Mouse (Mus musculus): ENCODE data around the gene Ube2d1. TPM values are rescaled to one million over a fixed set of nuclear protein-coding genes. Genes with fewer than 3 reads are reported as not detected.

Gene Ube2d1
- polyA plus RNA-seq, 1 experiment = 71.4 TPM

GRCm38 (mm10) chr10:71251846-71252245 lies 33.2 kb downstream of the Ube2d1 start:
- Histone ChIP-seq H3K27ac (ENCODE audit: insufficient read depth, low read length) (no peak overlapping the region), H3K9ac (ENCODE audit: low read depth, poor library complexity, severe bottlenecking) (no peak overlapping the region), H3K27me3 (ENCODE audit: control insufficient read depth, insufficient read depth, low read length, poor library complexity, severe bottlenecking) (no peaks in the 10 kb centered on the region), H3K9me3 (replicated peaks; ENCODE audit: control insufficient read depth, insufficient read depth, low read length, poor library complexity, severe bottlenecking) (no peaks in the 10 kb centered on the region), H3K4me1 (ENCODE audit: control insufficient read depth, insufficient read depth, low read length) (no peaks in the 10 kb centered on the region), H3K4me3 (ENCODE audit: low read depth, low read length) (no peak overlapping the region), H3K36me3 (ENCODE audit: control insufficient read depth, insufficient read depth, low read length, poor library complexity, severe bottlenecking) (peaks cover 8% of the 10 kb centered on the region; the same call in 1 of the 2 replicates)
- no peak for TF ChIP-seq POLR2A (IDR thresholded peaks at IDR 0.05; ENCODE audit: insufficient read depth, low read length)
- no peak for TF ChIP-seq CTCF (IDR thresholded peaks at IDR 0.05; ENCODE audit: low read depth, low read length)
- TF ChIP-seq EP300 (IDR thresholded peaks at IDR 0.05; ENCODE audit: insufficient read depth, low read depth, low read length) = no peak

GRCm38 (mm10) chr10:71251256-71251655 lies 33.8 kb downstream of the Ube2d1 start:
- Histone ChIP-seq H3K9ac (ENCODE audit: low read depth, poor library complexity, severe bottlenecking) (no peak overlapping the region), H3K27ac (ENCODE audit: insufficient read depth, low read length) (no peak overlapping the region), H3K4me3 (ENCODE audit: low read depth, low read length) (no peak overlapping the region), H3K4me1 (ENCODE audit: control insufficient read depth, insufficient read depth, low read length) (no peaks in the 10 kb centered on the region), H3K36me3 (ENCODE audit: control insufficient read depth, insufficient read depth, low read length, poor library complexity, severe bottlenecking) (peaks cover 8% of the 10 kb centered on the region; the same call in 1 of the 2 replicates), H3K9me3 (replicated peaks; ENCODE audit: control insufficient read depth, insufficient read depth, low read length, poor library complexity, severe bottlenecking) (no peaks in the 10 kb centered on the region), H3K27me3 (ENCODE audit: control insufficient read depth, insufficient read depth, low read length, poor library complexity, severe bottlenecking) (no peaks in the 10 kb centered on the region)
- TF ChIP-seq EP300 (IDR thresholded peaks at IDR 0.05; ENCODE audit: insufficient read depth, low read depth, low read length) (no peak), POLR2A (IDR thresholded peaks at IDR 0.05; ENCODE audit: insufficient read depth, low read length) (no peak), CTCF (IDR thresholded peaks at IDR 0.05; ENCODE audit: low read depth, low read length) (no peak)

GRCm38 (mm10) chr10:71250472-71250871 lies 34.6 kb downstream of the Ube2d1 start:
- TF ChIP-seq EP300 (IDR thresholded peaks at IDR 0.05; ENCODE audit: insufficient read depth, low read depth, low read length) (no peak), POLR2A (IDR thresholded peaks at IDR 0.05; ENCODE audit: insufficient read depth, low read length) (no peak), CTCF (IDR thresholded peaks at IDR 0.05; ENCODE audit: low read depth, low read length) (no peak)

GRCm38 (mm10) chr10:71249086-71249880 lies 35.8 kb downstream of the Ube2d1 start:
- TF ChIP-seq POLR2A (IDR thresholded peaks at IDR 0.05; ENCODE audit: insufficient read depth, low read length) (no peak), CTCF (IDR thresholded peaks at IDR 0.05; ENCODE audit: low read depth, low read length) (no peak), EP300 (IDR thresholded peaks at IDR 0.05; ENCODE audit: insufficient read depth, low read depth, low read length) (no peak)
- Histone ChIP-seq H3K36me3 (ENCODE audit: control insufficient read depth, insufficient read depth, low read length, poor library complexity, severe bottlenecking) (no peaks in the 10 kb centered on the region), H3K4me1 (ENCODE audit: control insufficient read depth, insufficient read depth, low read length) (no peaks in the 10 kb centered on the region), H3K9me3 (replicated peaks; ENCODE audit: control insufficient read depth, insufficient read depth, low read length, poor library complexity, severe bottlenecking) (no peaks in the 10 kb centered on the region), H3K27ac (ENCODE audit: insufficient read depth, low read length) (no peak overlapping the region), H3K4me3 (ENCODE audit: low read depth, low read length) (no peak overlapping the region), H3K9ac (ENCODE audit: low read depth, poor library complexity, severe bottlenecking) (no peak overlapping the region), H3K27me3 (ENCODE audit: control insufficient read depth, insufficient read depth, low read length, poor library complexity, severe bottlenecking) (no peaks in the 10 kb centered on the region)

More at GRCm38 (mm10) chr10:71250472-71250871, 34.6 kb downstream of the Ube2d1 start:
- 0 out of 2 replicates have a peak, but pooled peaks cover 4% of the 10 kb centered on the region for H3K36me3 ChIP-seq (ENCODE audit: control insufficient read depth, insufficient read depth, low read length, poor library complexity, severe bottlenecking)
- H3K4me3 ChIP-seq (ENCODE audit: low read depth, low read length) = no peak overlapping the region
- no peaks in the 10 kb centered on the region for H3K4me1 ChIP-seq (ENCODE audit: control insufficient read depth, insufficient read depth, low read length)
- H3K27ac ChIP-seq (ENCODE audit: insufficient read depth, low read length) = no peak overlapping the region
- H3K9ac ChIP-seq (ENCODE audit: low read depth, poor library complexity, severe bottlenecking) = no peak overlapping the region
- no peaks in the 10 kb centered on the region for H3K27me3 ChIP-seq (ENCODE audit: control insufficient read depth, insufficient read depth, low read length, poor library complexity, severe bottlenecking)
- H3K9me3 ChIP-seq (replicated peaks; ENCODE audit: control insufficient read depth, insufficient read depth, low read length, poor library complexity, severe bottlenecking) = no peaks in the 10 kb centered on the region

GRCm38 (mm10) chr10:71246956-71247355 lies 38.1 kb downstream of the Ube2d1 start:
- no peaks in the 10 kb centered on the region for H3K36me3 ChIP-seq (ENCODE audit: control insufficient read depth, insufficient read depth, low read length, poor library complexity, severe bottlenecking)
- H3K9ac ChIP-seq (ENCODE audit: low read depth, poor library complexity, severe bottlenecking) = no peak overlapping the region
- H3K27me3 ChIP-seq (ENCODE audit: control insufficient read depth, insufficient read depth, low read length, poor library complexity, severe bottlenecking) = no peaks in the 10 kb centered on the region
- TF ChIP-seq CTCF (IDR thresholded peaks at IDR 0.05; ENCODE audit: low read depth, low read length) = no peak
- TF ChIP-seq EP300 (IDR thresholded peaks at IDR 0.05; ENCODE audit: insufficient read depth, low read depth, low read length) = no peak
- no peak for TF ChIP-seq POLR2A (IDR thresholded peaks at IDR 0.05; ENCODE audit: insufficient read depth, low read length)
- H3K27ac ChIP-seq (ENCODE audit: insufficient read depth, low read length) = no peak overlapping the region
- no peaks in the 10 kb centered on the region for H3K4me1 ChIP-seq (ENCODE audit: control insufficient read depth, insufficient read depth, low read length)
- H3K9me3 ChIP-seq (replicated peaks; ENCODE audit: control insufficient read depth, insufficient read depth, low read length, poor library complexity, severe bottlenecking) = no peaks in the 10 kb centered on the region
- H3K4me3 ChIP-seq (ENCODE audit: low read depth, low read length) = no peak overlapping the region

GRCm38 (mm10) chr10:71239479-71240120 lies 45.5 kb downstream of the Ube2d1 start:
- TF ChIP-seq EP300 (IDR thresholded peaks at IDR 0.05; ENCODE audit: insufficient read depth, low read depth, low read length) (no peak), CTCF (IDR thresholded peaks at IDR 0.05; ENCODE audit: low read depth, low read length) (no peak), POLR2A (IDR thresholded peaks at IDR 0.05; ENCODE audit: insufficient read depth, low read length) (no peak)

More at GRCm38 (mm10) chr10:71239479-71240120, 45.5 kb downstream of the Ube2d1 start:
- Histone ChIP-seq H3K9ac (ENCODE audit: low read depth, poor library complexity, severe bottlenecking) (no peak overlapping the region), H3K27me3 (ENCODE audit: control insufficient read depth, insufficient read depth, low read length, poor library complexity, severe bottlenecking) (no peaks in the 10 kb centered on the region), H3K9me3 (replicated peaks; ENCODE audit: control insufficient read depth, insufficient read depth, low read length, poor library complexity, severe bottlenecking) (no peaks in the 10 kb centered on the region), H3K36me3 (ENCODE audit: control insufficient read depth, insufficient read depth, low read length, poor library complexity, severe bottlenecking) (peaks cover 11% of the 10 kb centered on the region), H3K27ac (ENCODE audit: insufficient read depth, low read length) (no peak overlapping the region), H3K4me1 (ENCODE audit: control insufficient read depth, insufficient read depth, low read length) (no peaks in the 10 kb centered on the region), H3K4me3 (ENCODE audit: low read depth, low read length) (no peak overlapping the region)
